Mouse (Mus musculus) NIH3T3 (cell line): ENCODE measurements around the gene Tpk1.

Experiments used
- DNase-seq: peaks from one replicate; pipeline ENCODE4 v3.0.0-alpha.2; 2012; ENCODE audit warnings: low read depth

Gene Tpk1

GRCm38 (mm10) chr6:43354562-43355241 lies 311.4 kb downstream of the Tpk1 start:
- DNase-seq = peak; percentile 30

- DNase-seq = peak; percentile 61
These were observed 312.6 kb downstream of the Tpk1 start for GRCm38 (mm10) chr6:43353446-43353845.

GRCm38 (mm10) chr6:43349083-43349482 lies 317.0 kb downstream of the Tpk1 start:
- no peak for DNase-seq

GRCm38 (mm10) chr6:43347637-43348036 lies 318.4 kb downstream of the Tpk1 start:
- DNase-seq = peak; percentile 75

GRCm38 (mm10) chr6:43343006-43343405 lies 323.1 kb downstream of the Tpk1 start:
- peak; percentile 63 for DNase-seq

- peak; percentile 78 for DNase-seq
These were observed 323.7 kb downstream of the Tpk1 start for GRCm38 (mm10) chr6:43342386-43342785.

GRCm38 (mm10) chr6:43338804-43339203 lies 327.3 kb downstream of the Tpk1 start:
- no peak for DNase-seq

- no peak for DNase-seq
These were observed 328.6 kb downstream of the Tpk1 start for GRCm38 (mm10) chr6:43337491-43337961.

- DNase-seq = peak; percentile 75
These were observed 330.4 kb downstream of the Tpk1 start for GRCm38 (mm10) chr6:43335619-43336234.

- peak; percentile 62 for DNase-seq
These were observed 332.6 kb downstream of the Tpk1 start for GRCm38 (mm10) chr6:43333479-43333878.

GRCm38 (mm10) chr6:43312961-43313656 lies 353.0 kb downstream of the Tpk1 start:
- DNase-seq = peak; percentile 31

GRCm38 (mm10) chr6:43312546-43312945 lies 353.5 kb downstream of the Tpk1 start:
- DNase-seq = no peak

- no peak for DNase-seq
These were observed 356.0 kb downstream of the Tpk1 start for GRCm38 (mm10) chr6:43310071-43310470.

- DNase-seq = no peak
These were observed 356.6 kb downstream of the Tpk1 start, which contains the start of gene Nobox for GRCm38 (mm10) chr6:43309454-43309853. Nobox (minus strand) TSS chr6:43309554.

- DNase-seq = peak; percentile 16
These were observed 368.6 kb downstream of the Tpk1 start for GRCm38 (mm10) chr6:43297508-43297850.

GRCm38 (mm10) chr6:43296798-43297507 lies 369.1 kb downstream of the Tpk1 start:
- peak; percentile 83 for DNase-seq

- no peak for DNase-seq
These were observed 370.2 kb downstream of the Tpk1 start for GRCm38 (mm10) chr6:43295908-43296307.
